Mouse (Mus musculus) kidney, adult 9 months (tissue): Measurements from ENCODE around the gene Mymx.

Source experiments
- DNase-seq: peaks from one replicate; pipeline ENCODE4 v3.0.0; 2022

Gene Mymx

GRCm38 (mm10) chr17:45567162-45567601 is 34.7 kb downstream of the Mymx start:
- DNase-seq: no peak

GRCm38 (mm10) chr17:45566360-45567161 is 35.3 kb downstream of the Mymx start:
- DNase-seq: no peak

GRCm38 (mm10) chr17:45566031-45566359 is 35.9 kb downstream of the Mymx start:
- DNase-seq: no peak

GRCm38 (mm10) chr17:45565103-45565502 is 36.8 kb downstream of the Mymx start:
- DNase-seq: no peak

GRCm38 (mm10) chr17:45564531-45565084 is 37.3 kb downstream of the Mymx start:
- DNase-seq: no peak

- peak; percentile 95 for DNase-seq
Observed at GRCm38 (mm10) chr17:45563655-45564530, 38.0 kb downstream of the Mymx start, which contains the start of gene Slc35b2. Slc35b2 (plus strand) TSS chr17:45563874.

- DNase-seq: no peak
Observed at GRCm38 (mm10) chr17:45563216-45563615, 38.7 kb downstream of the Mymx start.

- DNase-seq: no peak
Observed at GRCm38 (mm10) chr17:45559732-45560525, 42.0 kb downstream of the Mymx start.

GRCm38 (mm10) chr17:45557998-45558862 is 43.7 kb downstream of the Mymx start:
- DNase-seq: no peak

- DNase-seq: no peak
Observed at GRCm38 (mm10) chr17:45557246-45557824, 44.6 kb downstream of the Mymx start.

- no peak for DNase-seq
Observed at GRCm38 (mm10) chr17:45556514-45557245, 45.2 kb downstream of the Mymx start.

GRCm38 (mm10) chr17:45556107-45556489 is 45.8 kb downstream of the Mymx start:
- DNase-seq: no peak

GRCm38 (mm10) chr17:45555452-45556106 is 46.3 kb downstream of the Mymx start, which contains the start of gene Nfkbie:
Nfkbie (plus strand) TSS chr17:45555703.
- DNase-seq: peak; percentile 97

- DNase-seq: no peak
Observed at GRCm38 (mm10) chr17:45554420-45554819, 47.5 kb downstream of the Mymx start.

- no peak for DNase-seq
Observed at GRCm38 (mm10) chr17:45553065-45553464, 48.8 kb downstream of the Mymx start.

GRCm38 (mm10) chr17:45551816-45552451 is 50.0 kb downstream of the Mymx start:
- DNase-seq: peak; percentile 87

- no peak for DNase-seq
Observed at GRCm38 (mm10) chr17:45551249-45551796, 50.6 kb downstream of the Mymx start.
